ENCODE assay signal across 27 mouse cellular contexts in the genomic region with DNA sequence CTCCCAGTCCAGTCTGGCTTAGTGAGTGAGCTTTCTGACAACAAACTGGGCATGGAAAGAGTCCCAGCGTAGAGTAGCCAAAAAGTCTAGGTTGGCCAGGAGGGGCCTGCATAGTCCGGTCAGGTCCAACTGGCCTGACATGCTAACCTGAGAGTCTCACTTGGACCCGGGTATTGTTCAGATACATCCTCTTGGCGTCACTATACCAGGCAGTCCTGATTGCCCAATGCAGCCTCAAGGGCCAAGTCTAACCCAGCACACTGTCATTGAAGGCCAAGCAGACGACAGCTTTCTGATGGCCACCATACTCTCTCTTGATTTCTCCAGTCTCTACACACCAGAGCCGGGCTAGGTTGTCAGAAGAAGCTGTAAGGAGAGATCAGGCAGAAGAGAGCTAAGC. TPM values are rescaled to one million over a fixed set of nuclear protein-coding genes. Genes with fewer than 3 reads are reported as not detected.
A peak's percentile ranks its signal among the peaks of the same experiment; 100 is the strongest.
DNase-seq lines count a peak whose midpoint lies in the region; ATAC-seq and TF ChIP-seq lines count a peak whose summit lies in the region.
"Had no signal": no experiment of that assay in that cellular context is flagged by ENCODE, and none has a peak within 500 bp of the region (broad histone marks: within the 10 kb centered on the region; RNA-seq: fewer than 3 reads in every experiment).

No protein-coding gene starts in this region.

- H3K27me3 ChIP-seq in forebrain, embryonic 10.5 days (ENCODE audit: poor library complexity, severe bottlenecking): no peaks in the 10 kb centered on the region
- no peaks in the 10 kb centered on the region for H3K27me3 ChIP-seq in forebrain, embryonic 12.5 days
- no peaks in the 10 kb centered on the region for H3K27me3 ChIP-seq in hindbrain, postnatal 0 days (ENCODE audit: insufficient read depth, low read length)
- H3K27me3 ChIP-seq in hindbrain, embryonic 14.5 days (ENCODE audit: control insufficient read depth, insufficient read depth, low read length): no peaks in the 10 kb centered on the region
- no peaks in the 10 kb centered on the region for H3K27me3 ChIP-seq in liver, adult 2 months (ENCODE audit: control insufficient read depth, insufficient read depth, low read length)
- H3K27me3 ChIP-seq in liver, embryonic 12.5 days (replicated peaks): no peaks in the 10 kb centered on the region
- H3K27me3 ChIP-seq in midbrain, embryonic 11.5 days (ENCODE audit: control insufficient read depth, insufficient read depth, low read length): no peaks in the 10 kb centered on the region
- H3K27me3 ChIP-seq in midbrain, embryonic 13.5 days: no peaks in the 10 kb centered on the region
- H3K27me3 ChIP-seq: embryonic facial prominence, embryonic 12.5 days; embryonic facial prominence, embryonic 15.5 days; forebrain, embryonic 13.5 days; heart, embryonic 12.5 days; heart, embryonic 15.5 days; hindbrain, embryonic 12.5 days had no signal

- no peak overlapping the region for H3K9ac ChIP-seq in forebrain, embryonic 12.5 days
- no peak overlapping the region for H3K9ac ChIP-seq in hindbrain, postnatal 0 days (replicated peaks; ENCODE audit: low read length)
- H3K9ac ChIP-seq in hindbrain, embryonic 14.5 days: no peak overlapping the region
- H3K9ac ChIP-seq in liver, adult 2 months (ENCODE audit: low read depth, low read length): no peak overlapping the region
- no peak overlapping the region for H3K9ac ChIP-seq in liver, embryonic 12.5 days
- no peak overlapping the region for H3K9ac ChIP-seq in midbrain, embryonic 11.5 days (ENCODE audit: low read length)
- H3K9ac ChIP-seq in midbrain, embryonic 13.5 days (replicated peaks): no peak overlapping the region
- H3K9ac ChIP-seq: embryonic facial prominence, embryonic 12.5 days; embryonic facial prominence, embryonic 15.5 days; forebrain, embryonic 13.5 days; heart, embryonic 12.5 days; heart, embryonic 15.5 days; hindbrain, embryonic 12.5 days had no signal

- no peaks in the 10 kb centered on the region for H3K9me3 ChIP-seq in forebrain, embryonic 10.5 days
- H3K9me3 ChIP-seq in forebrain, embryonic 12.5 days: no peaks in the 10 kb centered on the region
- H3K9me3 ChIP-seq in hindbrain, postnatal 0 days (ENCODE audit: low read length): no peaks in the 10 kb centered on the region
- H3K9me3 ChIP-seq in hindbrain, embryonic 14.5 days (ENCODE audit: control insufficient read depth, low read length): no peaks in the 10 kb centered on the region
- no peaks in the 10 kb centered on the region for H3K9me3 ChIP-seq in liver, embryonic 12.5 days (replicated peaks)
- H3K9me3 ChIP-seq in midbrain, embryonic 11.5 days (ENCODE audit: control insufficient read depth, low read length): no peaks in the 10 kb centered on the region
- no peaks in the 10 kb centered on the region for H3K9me3 ChIP-seq in midbrain, embryonic 13.5 days
- H3K9me3 ChIP-seq: embryonic facial prominence, embryonic 12.5 days; embryonic facial prominence, embryonic 15.5 days; forebrain, embryonic 13.5 days; heart, embryonic 12.5 days; heart, embryonic 15.5 days; hindbrain, embryonic 12.5 days had no signal

- no peak for ATAC-seq in forebrain, embryonic 12.5 days (ENCODE audit: low FRiP score)
- no peak for ATAC-seq in hindbrain, postnatal 0 days
- no peak for ATAC-seq in hindbrain, embryonic 14.5 days (ENCODE audit: low FRiP score)
- no peak for ATAC-seq in liver, embryonic 12.5 days
- ATAC-seq in midbrain, embryonic 11.5 days (ENCODE audit: low FRiP score): no peak
- ATAC-seq in midbrain, embryonic 13.5 days: no peak
- ATAC-seq: activated CD4-positive, CD25-positive, alpha-beta regulatory T cell, adult 4 months; forebrain, embryonic 13.5 days; forebrain, embryonic 16.5 days; hindbrain, embryonic 16.5 days; inflammation-experienced regulatory T-cells, adult 6 months had no signal

- peak overlapping the region; percentile 10; the same call in 1 of the 2 replicates for H3K4me3 ChIP-seq in forebrain, embryonic 10.5 days
- H3K4me3 ChIP-seq in forebrain, embryonic 12.5 days (replicated peaks): no peak overlapping the region
- no peak overlapping the region for H3K4me3 ChIP-seq in hindbrain, postnatal 0 days (ENCODE audit: low read length)
- no peak overlapping the region for H3K4me3 ChIP-seq in hindbrain, embryonic 14.5 days (replicated peaks; ENCODE audit: low read length)
- H3K4me3 ChIP-seq in liver, adult 2 months (ENCODE audit: insufficient read depth, low read depth, low read length): no peak overlapping the region
- no peak overlapping the region for H3K4me3 ChIP-seq in liver, embryonic 12.5 days
- no peak overlapping the region for H3K4me3 ChIP-seq in midbrain, embryonic 11.5 days (ENCODE audit: low read depth, low read length)
- H3K4me3 ChIP-seq in midbrain, embryonic 13.5 days (replicated peaks): no peak overlapping the region
- H3K4me3 ChIP-seq: embryonic facial prominence, embryonic 12.5 days; embryonic facial prominence, embryonic 15.5 days; forebrain, embryonic 13.5 days; heart, embryonic 12.5 days; heart, embryonic 15.5 days; hindbrain, embryonic 12.5 days had no signal

- peaks cover 61% of the 10 kb centered on the region for H3K36me3 ChIP-seq in forebrain, embryonic 10.5 days (replicated peaks)
- peaks cover 36% of the 10 kb centered on the region for H3K36me3 ChIP-seq in forebrain, embryonic 12.5 days (replicated peaks)
- H3K36me3 ChIP-seq in hindbrain, postnatal 0 days (ENCODE audit: insufficient read depth, low read length): peaks cover 30% of the 10 kb centered on the region
- peaks cover 52% of the 10 kb centered on the region for H3K36me3 ChIP-seq in hindbrain, embryonic 14.5 days (replicated peaks; ENCODE audit: control insufficient read depth, insufficient read depth)
- no peaks in the 10 kb centered on the region; the same call in 1 of the 2 replicates for H3K36me3 ChIP-seq in liver, adult 2 months (ENCODE audit: control insufficient read depth, insufficient read depth, low read length)
- H3K36me3 ChIP-seq in liver, embryonic 12.5 days: peaks cover 64% of the 10 kb centered on the region
- peaks cover 7% of the 10 kb centered on the region for H3K36me3 ChIP-seq in midbrain, embryonic 11.5 days (ENCODE audit: control insufficient read depth, insufficient read depth, low read length)
- peaks cover 50% of the 10 kb centered on the region for H3K36me3 ChIP-seq in midbrain, embryonic 13.5 days

- no peak for TF ChIP-seq CTCF in hindbrain, postnatal 0 days (IDR thresholded peaks at IDR 0.05; ENCODE audit: low read depth)
- no peak for TF ChIP-seq CTCF in liver, adult 2 months (IDR thresholded peaks at IDR 0.05; ENCODE audit: low read depth, low read length)

- no peak for TF ChIP-seq POLR2A in liver, adult 2 months (IDR thresholded peaks at IDR 0.05; ENCODE audit: extremely low read depth, insufficient read depth, low read length)

- 95% methylated on average over 6 of the region's 6 CpGs for WGBS in forebrain, embryonic 10.5 days
- WGBS in forebrain, embryonic 12.5 days: 96% methylated on average over 6 of the region's 6 CpGs
- 94% methylated on average over 6 of the region's 6 CpGs for WGBS in hindbrain, postnatal 0 days
- WGBS in hindbrain, embryonic 14.5 days: 92% methylated on average over 6 of the region's 6 CpGs
- WGBS in liver, adult 2 months: 67% methylated on average over 6 of the region's 6 CpGs
- 87% methylated on average over 6 of the region's 6 CpGs for WGBS in liver, embryonic 12.5 days (ENCODE audit: insufficient replicate concordance)
- 94% methylated on average over 6 of the region's 6 CpGs for WGBS in midbrain, embryonic 11.5 days
- 91% methylated on average over 6 of the region's 6 CpGs for WGBS in midbrain, embryonic 13.5 days

- H3K27ac ChIP-seq in forebrain, embryonic 10.5 days: no peak overlapping the region
- no peak overlapping the region for H3K27ac ChIP-seq in forebrain, embryonic 12.5 days
- H3K27ac ChIP-seq in hindbrain, postnatal 0 days: peak overlapping the region; percentile 71; the same call in 1 of the 2 replicates
- H3K27ac ChIP-seq in hindbrain, embryonic 14.5 days: no peak overlapping the region
- H3K27ac ChIP-seq in liver, adult 2 months (replicated peaks; ENCODE audit: insufficient read depth, low read depth, low read length): no peak overlapping the region
- H3K27ac ChIP-seq in liver, embryonic 12.5 days: no peak overlapping the region
- no peak overlapping the region for H3K27ac ChIP-seq in midbrain, embryonic 11.5 days (ENCODE audit: low read depth, low read length)
- H3K27ac ChIP-seq in midbrain, embryonic 13.5 days: no peak overlapping the region
- H3K27ac ChIP-seq: forebrain, embryonic 13.5 days; heart, embryonic 15.5 days had no signal

- H3K4me1 ChIP-seq in forebrain, embryonic 10.5 days: peaks cover 64% of the 10 kb centered on the region
- H3K4me1 ChIP-seq in forebrain, embryonic 12.5 days: peaks cover 47% of the 10 kb centered on the region
- H3K4me1 ChIP-seq in hindbrain, postnatal 0 days (ENCODE audit: insufficient read depth, low read length): peaks cover 25% of the 10 kb centered on the region
- H3K4me1 ChIP-seq in hindbrain, embryonic 14.5 days (replicated peaks; ENCODE audit: control insufficient read depth, insufficient read depth, low read length): peaks cover 20% of the 10 kb centered on the region
- peaks cover 14% of the 10 kb centered on the region for H3K4me1 ChIP-seq in liver, adult 2 months (ENCODE audit: control insufficient read depth, insufficient read depth, low read length)
- H3K4me1 ChIP-seq in liver, embryonic 12.5 days: peaks cover 56% of the 10 kb centered on the region
- peaks cover 28% of the 10 kb centered on the region for H3K4me1 ChIP-seq in midbrain, embryonic 11.5 days (ENCODE audit: control insufficient read depth, insufficient read depth, low read length)
- peaks cover 50% of the 10 kb centered on the region for H3K4me1 ChIP-seq in midbrain, embryonic 13.5 days (replicated peaks)

- no peak for DNase-seq in forebrain, embryonic 10.5 days (ENCODE audit: extremely low spot score, low spot score)
- no peak for DNase-seq in hindbrain, postnatal 0 days (ENCODE audit: low spot score)
- DNase-seq in hindbrain, embryonic 14.5 days (ENCODE audit: low spot score): no peak
- DNase-seq in liver, adult 2 months (ENCODE audit: extremely low read depth, low read depth, low spot score): peak; percentile 49
- DNase-seq in midbrain, embryonic 11.5 days (ENCODE audit: low spot score, missing footprints): peak; percentile 57
- DNase-seq: adrenal gland, postnatal 10 days; adrenal gland, postnatal 36 days; cerebellum, adult 18-20 months; cerebellum, postnatal 14 days; gastrocnemius, postnatal 10 days; gastrocnemius, postnatal 36 days; heart, postnatal 10 days had no signal

- no peak overlapping the region for H3K4me2 ChIP-seq in forebrain, embryonic 12.5 days
- H3K4me2 ChIP-seq in hindbrain, postnatal 0 days (ENCODE audit: low read depth, low read length): no peak overlapping the region
- no peak overlapping the region for H3K4me2 ChIP-seq in hindbrain, embryonic 14.5 days (replicated peaks)
- H3K4me2 ChIP-seq in liver, embryonic 12.5 days: no peak overlapping the region
- H3K4me2 ChIP-seq in midbrain, embryonic 11.5 days: no peak overlapping the region
- no peak overlapping the region for H3K4me2 ChIP-seq in midbrain, embryonic 13.5 days (replicated peaks)
- H3K4me2 ChIP-seq: embryonic facial prominence, embryonic 12.5 days; embryonic facial prominence, embryonic 15.5 days; forebrain, embryonic 13.5 days; heart, embryonic 12.5 days; heart, embryonic 15.5 days; hindbrain, embryonic 12.5 days had no signal

- peaks cover 7% of the 10 kb centered on the region for H3K79me2 ChIP-seq in liver, adult 2 months (ENCODE audit: control insufficient read depth, insufficient read depth, low read length)

RNA-seq across cellular contexts. Expression of gene Bricd5, which starts 1.9 kb away (rescaled TPM):
- polyA plus RNA-seq in forebrain, embryonic 10.5 days (2016; fragmentation: Nextera tagmentation; extraction: Ambion mirVana): 0.23 and 0.25 TPM in 2 replicates
- not detected in 2 replicates for polyA plus RNA-seq in forebrain, embryonic 12.5 days (2016; fragmentation: Nextera tagmentation; extraction: Ambion mirVana)
- total RNA-seq in hindbrain, postnatal 0 days (2014; rRNA removed): 0.47 and 4.0 TPM in 2 replicates
- polyA plus RNA-seq in hindbrain, postnatal 0 days (2015; fragmentation: Nextera tagmentation; extraction: Ambion mirVana): 1.3 and 1.4 TPM in 2 replicates
- 0.75 TPM in 1 of 2 replicates, not detected in the other for polyA plus RNA-seq in hindbrain, embryonic 14.5 days (2014; fragmentation: Nextera tagmentation; extraction: Ambion mirVana)
- not detected in 2 replicates for total RNA-seq in liver, adult 2 months (2014; rRNA removed)
- 0.24 and 0.67 TPM in 2 replicates for polyA plus RNA-seq in liver, adult 2 months (2012; rRNA removed)
- 0.18 TPM in 1 of 2 replicates, not detected in the other for polyA plus RNA-seq in liver, embryonic 12.5 days (2016; fragmentation: Nextera tagmentation; extraction: Ambion mirVana)
- 0.32 TPM in 1 of 2 replicates, not detected in the other for polyA plus RNA-seq in midbrain, embryonic 11.5 days (2014; fragmentation: Nextera tagmentation; extraction: Ambion mirVana)
- not detected in 2 replicates for polyA plus RNA-seq in midbrain, embryonic 13.5 days (2015; fragmentation: Nextera tagmentation; extraction: Ambion mirVana)
- total RNA-seq: granulocyte monocyte progenitor cell, adult 5-6 weeks had no signal
- polyA plus RNA-seq: activated CD4-positive, CD25-positive, alpha-beta regulatory T cell, adult 4 months; embryonic facial prominence, embryonic 12.5 days; heart, embryonic 12.5 days; inflammation-experienced regulatory T-cells, adult 6 months had no signal

RNA-seq across cellular contexts. Expression of gene Mlst8, which starts 3.3 kb away (rescaled TPM):
- polyA plus RNA-seq in forebrain, embryonic 10.5 days (2016; fragmentation: Nextera tagmentation; extraction: Ambion mirVana): 36.8 and 40.0 TPM in 2 replicates
- 34.4 and 37.9 TPM in 2 replicates for polyA plus RNA-seq in forebrain, embryonic 12.5 days (2016; fragmentation: Nextera tagmentation; extraction: Ambion mirVana)
- total RNA-seq in hindbrain, postnatal 0 days (2014; rRNA removed): 45.9 and 55.3 TPM in 2 replicates
- 26.3 and 26.4 TPM in 2 replicates for polyA plus RNA-seq in hindbrain, postnatal 0 days (2015; fragmentation: Nextera tagmentation; extraction: Ambion mirVana)
- polyA plus RNA-seq in hindbrain, embryonic 14.5 days (2014; fragmentation: Nextera tagmentation; extraction: Ambion mirVana): 30.2 and 31.1 TPM in 2 replicates
- 3.5 and 3.9 TPM in 2 replicates for total RNA-seq in liver, adult 2 months (2014; rRNA removed)
- 12.9 and 16.7 TPM in 2 replicates for polyA plus RNA-seq in liver, adult 2 months (2012; rRNA removed)
- polyA plus RNA-seq in liver, embryonic 12.5 days (2016; fragmentation: Nextera tagmentation; extraction: Ambion mirVana): 17.2 and 19.4 TPM in 2 replicates
- 28.9 and 30.3 TPM in 2 replicates for polyA plus RNA-seq in midbrain, embryonic 11.5 days (2014; fragmentation: Nextera tagmentation; extraction: Ambion mirVana)
- polyA plus RNA-seq in midbrain, embryonic 13.5 days (2015; fragmentation: Nextera tagmentation; extraction: Ambion mirVana): 38.6 and 41.4 TPM in 2 replicates

RNA-seq across cellular contexts. Expression of gene Pgp, which starts 5.4 kb away (rescaled TPM):
- polyA plus RNA-seq in forebrain, embryonic 10.5 days (2016; fragmentation: Nextera tagmentation; extraction: Ambion mirVana): 79.7 and 85.3 TPM in 2 replicates
- polyA plus RNA-seq in forebrain, embryonic 12.5 days (2016; fragmentation: Nextera tagmentation; extraction: Ambion mirVana): 59.3 and 60.3 TPM in 2 replicates
- 71.7 and 74.1 TPM in 2 replicates for total RNA-seq in hindbrain, postnatal 0 days (2014; rRNA removed)
- polyA plus RNA-seq in hindbrain, postnatal 0 days (2015; fragmentation: Nextera tagmentation; extraction: Ambion mirVana): 94.1 and 97.6 TPM in 2 replicates
- polyA plus RNA-seq in hindbrain, embryonic 14.5 days (2014; fragmentation: Nextera tagmentation; extraction: Ambion mirVana): 71.2 and 73.5 TPM in 2 replicates
- total RNA-seq in liver, adult 2 months (2014; rRNA removed): 9.2 and 11.9 TPM in 2 replicates
- polyA plus RNA-seq in liver, adult 2 months (2012; rRNA removed): 25.8 and 26.6 TPM in 2 replicates
- polyA plus RNA-seq in liver, embryonic 12.5 days (2016; fragmentation: Nextera tagmentation; extraction: Ambion mirVana): 99.5 and 101 TPM in 2 replicates
- polyA plus RNA-seq in midbrain, embryonic 11.5 days (2014; fragmentation: Nextera tagmentation; extraction: Ambion mirVana): 60.6 and 67.6 TPM in 2 replicates
- 48.3 and 54.9 TPM in 2 replicates for polyA plus RNA-seq in midbrain, embryonic 13.5 days (2015; fragmentation: Nextera tagmentation; extraction: Ambion mirVana)

RNA-seq across cellular contexts. Expression of gene E4f1, which starts 5.5 kb away (rescaled TPM):
- 32.7 and 35.2 TPM in 2 replicates for polyA plus RNA-seq in forebrain, embryonic 10.5 days (2016; fragmentation: Nextera tagmentation; extraction: Ambion mirVana)
- polyA plus RNA-seq in forebrain, embryonic 12.5 days (2016; fragmentation: Nextera tagmentation; extraction: Ambion mirVana): 34.1 and 37.1 TPM in 2 replicates
- 32.4 and 36.3 TPM in 2 replicates for total RNA-seq in hindbrain, postnatal 0 days (2014; rRNA removed)
- 28.0 and 33.5 TPM in 2 replicates for polyA plus RNA-seq in hindbrain, postnatal 0 days (2015; fragmentation: Nextera tagmentation; extraction: Ambion mirVana)
- 20.6 and 25.8 TPM in 2 replicates for polyA plus RNA-seq in hindbrain, embryonic 14.5 days (2014; fragmentation: Nextera tagmentation; extraction: Ambion mirVana)
- total RNA-seq in liver, adult 2 months (2014; rRNA removed): 5.6 and 6.7 TPM in 2 replicates
- polyA plus RNA-seq in liver, adult 2 months (2012; rRNA removed): 21.6 and 33.3 TPM in 2 replicates
- 19.2 and 20.7 TPM in 2 replicates for polyA plus RNA-seq in liver, embryonic 12.5 days (2016; fragmentation: Nextera tagmentation; extraction: Ambion mirVana)
- 10.2 and 14.7 TPM in 2 replicates for polyA plus RNA-seq in midbrain, embryonic 11.5 days (2014; fragmentation: Nextera tagmentation; extraction: Ambion mirVana)
- 44.0 and 45.1 TPM in 2 replicates for polyA plus RNA-seq in midbrain, embryonic 13.5 days (2015; fragmentation: Nextera tagmentation; extraction: Ambion mirVana)

RNA-seq across cellular contexts. Expression of gene Caskin1, which starts 12.8 kb away (rescaled TPM):
- polyA plus RNA-seq in forebrain, embryonic 10.5 days (2016; fragmentation: Nextera tagmentation; extraction: Ambion mirVana): 3.8 and 4.3 TPM in 2 replicates
- polyA plus RNA-seq in forebrain, embryonic 12.5 days (2016; fragmentation: Nextera tagmentation; extraction: Ambion mirVana): 14.8 and 16.6 TPM in 2 replicates
- 152 and 163 TPM in 2 replicates for total RNA-seq in hindbrain, postnatal 0 days (2014; rRNA removed)
- 42.1 and 43.7 TPM in 2 replicates for polyA plus RNA-seq in hindbrain, postnatal 0 days (2015; fragmentation: Nextera tagmentation; extraction: Ambion mirVana)
- 45.7 and 46.8 TPM in 2 replicates for polyA plus RNA-seq in hindbrain, embryonic 14.5 days (2014; fragmentation: Nextera tagmentation; extraction: Ambion mirVana)
- total RNA-seq in liver, adult 2 months (2014; rRNA removed): under 0.01 and 0.18 TPM in 2 replicates
- polyA plus RNA-seq in liver, adult 2 months (2012; rRNA removed): 0.18 and 0.26 TPM in 2 replicates
- polyA plus RNA-seq in liver, embryonic 12.5 days (2016; fragmentation: Nextera tagmentation; extraction: Ambion mirVana): 0.14 and 0.32 TPM in 2 replicates
- polyA plus RNA-seq in midbrain, embryonic 11.5 days (2014; fragmentation: Nextera tagmentation; extraction: Ambion mirVana): 5.5 and 6.2 TPM in 2 replicates
- 24.7 and 29.1 TPM in 2 replicates for polyA plus RNA-seq in midbrain, embryonic 13.5 days (2015; fragmentation: Nextera tagmentation; extraction: Ambion mirVana)
- total RNA-seq: granulocyte monocyte progenitor cell, adult 5-6 weeks; hematopoietic stem cell, adult 5-6 weeks had no signal

Comparison
In these comparisons a context has a peak if more than half of its experiments do, and no peak if none do; other contexts are left out.
1. DNase-seq: peak in liver, adult 2 months (single experiment) and midbrain, embryonic 11.5 days (single experiment); none in forebrain, embryonic 10.5 days (single experiment), hindbrain, postnatal 0 days (single experiment) and hindbrain, embryonic 14.5 days (single experiment).